Mouse (Mus musculus) testis, adult 2 months (tissue): ENCODE results near the gene Eif2d.

Experiments
- CTCF ChIP-seq: fragments of 200-500 bp; IDR thresholded peaks from 2 replicates; pipeline ENCODE4 v1.5.1; 2012; ENCODE audit warnings: low read depth, mild to moderate bottlenecking, inconsistent platforms, low read length, moderate library complexity; ENCODE audit not compliant: control insufficient read depth, insufficient read depth, insufficient replicate concordance
- POLR2A ChIP-seq: fragments of 200-500 bp; IDR thresholded peaks from 2 replicates; pipeline ENCODE4 v1.6.1; 2012; ENCODE audit warnings: low read depth, mild to moderate bottlenecking, inconsistent platforms, low read length, moderate library complexity; ENCODE audit not compliant: control insufficient read depth

GRCm38 (mm10) chr1:131221822-131222590, 69.0 kb downstream of the Eif2d start:
- TF ChIP-seq CTCF (no peak), POLR2A (no peak)
